Mouse (Mus musculus) small intestine, adult 2 months (tissue): ENCODE measurements around the gene Opa3.

ENCODE experiments used
- CTCF ChIP-seq: fragments of 200-500 bp; IDR thresholded peaks from 2 replicates; pipeline ENCODE4 v1.5.1; 2012; ENCODE audit warnings: low read depth, mild to moderate bottlenecking, control low read depth, inconsistent platforms, low read length, moderate library complexity, mixed read lengths; ENCODE audit not compliant: insufficient replicate concordance, insufficient read length; ENCODE audit errors: extremely low read depth
- POLR2A ChIP-seq: fragments of 200-500 bp; IDR thresholded peaks from 2 replicates; pipeline ENCODE4 v1.6.1; 2012; ENCODE audit warnings: low read depth, mild to moderate bottlenecking, control low read depth, inconsistent platforms, low read length, moderate library complexity

GRCm38 (mm10) chr7:19217492-19217891, 10.6 kb upstream of the Opa3 start:
- TF ChIP-seq CTCF (no peak), POLR2A (no peak)
